Mouse (Mus musculus) kidney, adult 11 months (tissue): ENCODE data around the gene Etv5.

Experiments used
- DNase-seq: peaks from one replicate; pipeline ENCODE4 v3.0.0; 2022

Etv5 gene

DNA sequence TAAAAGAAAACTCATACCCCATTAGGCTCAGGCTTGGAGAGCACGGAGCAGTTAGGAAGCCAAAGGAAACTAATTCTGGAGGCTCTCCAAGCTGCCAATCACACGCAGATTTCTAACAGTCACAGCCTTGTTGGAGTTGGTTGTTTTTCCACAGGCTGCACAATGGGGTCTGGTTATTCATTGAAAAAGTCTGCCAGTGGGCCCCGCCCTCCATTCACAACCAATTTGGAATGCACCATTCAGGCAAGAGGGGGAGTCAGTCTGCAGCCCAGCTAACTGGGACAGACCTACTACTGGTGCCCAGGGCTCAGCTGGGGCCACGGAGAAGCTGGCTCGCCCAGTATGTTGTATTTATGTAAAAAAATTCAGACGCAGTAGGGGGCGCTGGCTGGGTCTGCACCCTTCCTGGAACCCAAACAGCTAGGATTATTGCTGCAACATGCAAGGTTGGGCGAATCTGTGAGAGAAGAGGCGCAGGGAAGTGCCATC lies 10.6 kb downstream of the Etv5 start:
- DNase-seq: peak; percentile 93

DNA sequence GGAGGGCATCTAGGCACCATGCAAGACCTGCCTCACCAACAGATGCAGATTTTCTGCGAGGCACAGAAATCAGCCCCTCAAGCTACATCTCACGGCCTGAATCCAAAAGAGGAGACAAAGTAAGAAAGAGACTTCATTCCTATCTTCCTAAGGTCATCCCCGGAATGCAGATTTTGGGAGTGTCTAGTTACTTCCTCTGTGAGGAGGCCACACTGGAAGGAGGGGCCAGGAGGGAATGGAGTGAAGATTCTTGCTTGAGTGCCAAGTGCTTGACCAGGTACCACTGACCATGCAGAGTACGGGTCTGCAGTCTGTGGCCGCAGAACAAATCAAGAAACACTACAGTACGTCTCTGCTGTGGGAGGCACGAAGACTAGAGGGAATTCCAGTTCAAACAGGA lies 12.7 kb downstream of the Etv5 start:
- DNase-seq: no peak

DNA sequence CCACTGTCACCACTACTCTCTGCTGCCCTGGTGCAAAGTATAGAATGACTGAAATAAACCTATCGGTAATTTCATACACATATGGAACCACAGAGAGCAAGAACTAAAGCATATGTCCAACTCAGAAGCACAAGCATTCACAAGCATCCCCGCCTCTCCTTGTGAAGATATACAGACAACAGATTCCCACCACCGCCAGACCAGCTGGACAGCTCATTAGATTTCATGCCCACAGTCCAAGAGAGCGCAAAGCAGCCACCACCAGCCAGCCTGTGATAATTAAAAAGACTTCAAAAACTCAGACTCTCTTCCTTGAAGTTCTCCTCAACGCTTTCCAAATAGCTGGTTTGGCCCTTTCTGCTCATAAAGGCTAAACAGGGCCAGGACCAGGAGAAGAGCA lies 17.3 kb downstream of the Etv5 start:
- no peak for DNase-seq

DNA sequence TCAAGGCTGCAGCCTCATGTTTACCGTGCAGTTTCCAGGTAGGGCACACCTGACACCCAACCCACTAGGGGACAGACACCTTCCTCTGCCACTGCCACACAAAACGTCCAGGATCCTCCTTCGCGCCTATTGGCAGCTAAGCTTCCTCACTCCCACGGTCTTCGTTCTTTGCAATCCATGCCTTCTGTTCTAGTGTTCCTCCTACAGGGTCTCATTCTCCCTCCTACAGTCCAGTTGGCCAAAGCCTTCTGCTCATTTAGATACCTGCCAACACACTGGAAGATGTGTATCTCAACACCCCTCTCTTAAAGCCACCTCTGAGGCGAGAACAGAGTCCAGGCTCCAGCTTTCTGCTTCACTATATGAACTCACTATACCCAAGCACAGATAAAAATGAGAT lies 21.6 kb downstream of the Etv5 start:
- no peak for DNase-seq

DNA sequence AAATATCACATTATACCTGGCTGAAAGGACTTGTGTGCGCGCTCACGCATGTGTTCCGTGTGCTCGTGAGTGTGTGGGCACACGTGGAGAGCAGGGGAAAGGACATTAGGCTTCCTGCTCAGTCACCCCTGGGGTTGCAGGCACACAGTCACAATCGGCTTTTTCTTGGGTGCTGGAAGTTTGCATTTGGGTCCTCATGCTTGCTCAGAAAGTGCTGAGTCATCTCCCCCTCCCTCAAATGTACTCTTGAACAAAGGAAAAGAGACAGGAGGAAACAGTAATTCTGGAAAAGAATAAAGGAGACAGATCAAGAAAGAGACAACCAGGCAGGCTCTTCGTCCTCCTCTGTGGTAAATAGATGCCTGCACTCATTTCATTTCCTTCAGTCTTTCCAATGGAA lies 22.5 kb downstream of the Etv5 start:
- DNase-seq: no peak

DNA sequence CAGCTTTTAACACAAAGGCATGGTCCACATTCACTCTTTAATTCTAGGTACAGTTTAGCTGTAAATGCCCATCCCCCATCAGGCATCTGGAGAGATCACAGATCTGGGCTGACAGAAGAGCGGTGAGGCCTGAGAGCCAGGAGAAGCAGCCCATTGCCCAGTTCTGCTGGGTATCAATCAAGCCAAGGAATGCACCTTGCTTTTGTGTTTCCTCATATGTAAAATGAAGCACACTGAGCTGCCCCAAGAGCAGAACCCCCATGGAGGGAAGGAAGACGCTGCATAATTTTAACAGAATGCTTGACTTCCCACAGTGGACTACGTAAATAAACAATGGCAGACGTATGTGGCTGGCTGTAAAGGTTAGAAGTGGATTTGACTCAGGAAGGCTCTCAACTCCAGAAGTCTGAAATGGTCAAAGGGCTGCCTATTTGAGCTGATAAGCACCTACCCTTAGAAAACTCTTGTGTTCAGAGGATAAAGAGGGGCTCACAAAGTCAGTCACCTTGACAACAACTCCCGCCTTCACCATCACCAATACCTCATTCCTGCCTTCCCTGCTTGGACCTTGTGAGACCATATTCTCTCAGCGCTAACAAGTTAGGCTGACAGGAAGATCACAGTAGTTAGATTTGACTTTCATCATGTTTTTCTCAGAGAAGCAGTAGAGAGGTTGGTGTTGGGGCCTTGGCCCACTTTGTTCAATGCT lies 23.2 kb downstream of the Etv5 start:
- DNase-seq: no peak

DNA sequence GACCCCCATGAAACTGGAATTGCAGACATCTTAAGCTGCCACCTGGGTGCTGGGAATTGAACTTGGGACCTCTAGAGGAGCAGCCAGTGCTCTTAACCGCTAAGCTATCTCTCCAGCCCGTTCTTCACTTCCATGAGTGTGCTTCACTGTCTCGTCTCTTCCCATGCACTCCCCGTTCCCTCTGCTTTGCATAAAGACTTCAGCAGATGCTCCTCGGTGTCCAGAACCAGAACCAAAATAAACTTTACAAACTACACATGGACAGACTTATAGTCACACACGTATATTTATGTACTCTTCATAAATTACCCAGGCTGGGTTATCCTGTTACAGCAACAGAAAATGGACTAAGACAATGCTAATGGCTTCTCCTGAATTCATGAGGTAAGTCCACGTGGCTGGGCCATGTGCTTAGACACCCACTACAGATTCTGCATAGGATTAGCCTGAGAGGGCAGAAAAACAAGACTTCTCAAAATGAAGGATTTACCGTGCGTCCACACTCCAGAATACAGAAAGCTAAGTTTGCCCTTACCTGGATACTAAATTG lies 25.2 kb downstream of the Etv5 start:
- no peak for DNase-seq

DNA sequence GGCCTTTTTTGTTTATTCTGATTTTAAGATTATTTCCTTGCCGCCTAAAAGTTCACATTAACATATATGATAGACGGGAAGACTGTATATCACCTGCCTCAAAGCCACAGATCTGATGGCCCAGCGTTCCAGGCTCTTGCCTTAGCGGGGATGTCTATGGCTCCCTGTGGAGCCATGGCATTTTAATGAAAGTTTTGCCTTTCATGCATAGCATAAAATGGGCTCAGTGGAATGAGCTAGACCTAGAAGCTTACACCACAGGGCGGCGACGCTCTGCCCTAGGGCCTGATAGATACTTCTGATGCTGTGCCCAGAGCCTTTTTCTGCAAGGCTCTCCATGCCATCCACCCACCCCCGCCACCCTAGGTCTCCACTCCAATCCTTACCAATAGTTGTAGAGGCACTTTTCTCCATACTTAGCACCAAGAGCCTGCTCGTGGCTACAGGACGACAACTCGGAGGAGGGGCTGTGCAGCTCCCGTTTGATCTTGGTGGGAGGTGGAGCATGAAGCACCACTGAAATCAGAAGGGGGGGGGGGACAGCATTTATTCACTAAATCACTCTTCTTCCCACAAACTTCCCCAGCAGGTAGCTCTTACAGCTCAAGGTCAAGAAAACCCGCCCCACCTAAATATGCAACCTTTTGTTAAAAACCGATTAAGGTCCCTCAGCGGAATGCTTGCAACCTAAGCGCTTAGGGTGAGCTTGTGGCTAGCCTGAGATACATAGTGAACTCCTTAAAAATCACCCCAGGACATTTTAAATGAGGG lies 26.9 kb downstream of the Etv5 start:
- DNase-seq: no peak

DNA sequence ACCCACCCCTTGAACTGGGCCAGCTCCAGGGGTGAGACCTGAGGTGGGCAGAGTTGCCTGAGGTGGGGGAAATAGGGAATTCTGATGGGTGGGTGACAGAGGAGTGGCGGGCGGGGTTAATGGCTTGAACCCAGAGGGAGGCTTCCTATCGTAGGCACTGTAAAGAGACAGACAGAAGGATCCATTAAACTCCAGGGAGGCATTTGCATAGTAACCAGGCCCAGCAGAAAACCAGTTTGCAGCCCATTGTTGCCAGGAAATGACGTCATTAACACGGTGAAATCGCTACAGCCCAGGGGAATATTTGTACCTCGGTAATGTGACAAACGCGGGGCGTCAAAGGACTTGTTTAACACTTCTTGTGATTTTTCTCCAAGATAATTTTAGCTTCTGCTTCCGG lies 27.8 kb downstream of the Etv5 start:
- DNase-seq: no peak

DNA sequence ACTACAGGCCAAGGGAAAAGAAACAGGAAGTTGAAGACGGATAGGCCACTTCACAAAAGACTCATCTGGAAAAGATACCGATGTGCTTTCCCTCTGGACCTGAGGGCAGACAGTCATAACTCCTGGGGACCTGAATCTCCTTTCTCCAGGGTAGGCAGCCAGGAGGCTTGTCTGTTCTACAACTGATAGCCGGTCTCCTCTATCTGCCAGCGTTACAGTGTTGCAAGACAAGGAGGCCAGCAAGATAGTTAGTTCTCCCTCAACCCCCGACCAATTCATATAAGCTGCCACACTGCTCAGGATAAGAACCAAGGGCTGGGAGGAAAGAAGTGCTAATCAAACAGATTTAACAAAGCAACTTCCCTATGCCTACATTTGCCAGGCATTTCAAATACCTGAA lies 29.5 kb downstream of the Etv5 start:
- DNase-seq: no peak

DNA sequence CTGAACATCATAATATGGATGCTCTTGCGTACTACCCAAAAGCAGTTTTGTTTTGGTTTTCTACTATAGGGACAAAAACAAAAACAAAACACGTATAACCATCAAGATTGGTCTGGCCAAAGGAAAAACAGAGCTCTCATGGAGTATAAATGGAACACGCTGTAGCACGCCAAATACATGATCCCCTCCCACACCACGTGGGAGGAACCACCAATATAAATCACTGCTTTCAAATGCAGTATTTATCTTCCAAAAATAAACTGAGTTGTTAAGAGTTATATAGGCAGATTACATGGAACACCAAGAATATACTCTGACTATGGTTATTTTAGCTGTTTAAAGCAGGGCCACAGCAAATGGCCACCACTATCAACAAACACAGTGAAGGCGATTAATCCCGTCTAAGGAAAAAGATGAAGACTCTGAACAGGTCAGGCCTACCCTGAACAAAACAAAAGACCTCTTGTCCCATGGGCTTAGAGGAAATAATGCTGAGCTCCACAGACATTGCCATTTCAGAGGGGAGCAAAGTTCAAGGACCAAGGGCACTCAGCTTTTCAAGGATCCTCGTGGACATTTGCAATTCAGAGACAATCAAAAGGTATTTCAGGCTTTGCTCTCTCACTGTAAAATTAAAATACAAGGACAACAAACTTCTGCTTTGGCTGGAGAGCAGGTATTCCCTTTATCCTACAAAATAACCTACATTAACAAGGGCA lies 30.7 kb downstream of the Etv5 start:
- peak; percentile 28 for DNase-seq

DNA sequence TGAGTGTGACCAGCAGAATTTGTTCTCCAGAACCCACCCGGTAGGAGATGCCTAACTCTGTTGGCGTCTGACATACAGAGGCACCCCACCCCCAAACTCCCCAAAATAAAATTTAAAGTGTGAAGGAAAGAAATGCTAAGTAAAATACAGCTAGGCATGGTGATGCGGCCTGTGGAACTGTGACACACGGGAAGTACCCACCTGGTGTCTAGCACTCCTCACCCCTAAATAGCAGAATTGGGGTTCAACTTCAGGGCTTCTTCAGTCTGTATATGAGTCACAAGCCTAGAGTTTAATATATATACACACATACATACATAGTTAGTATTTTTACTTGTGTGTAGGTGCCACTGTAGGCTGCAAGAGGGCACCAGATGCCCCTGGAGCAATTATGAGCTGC lies 32.8 kb downstream of the Etv5 start:
- DNase-seq: no peak

DNA sequence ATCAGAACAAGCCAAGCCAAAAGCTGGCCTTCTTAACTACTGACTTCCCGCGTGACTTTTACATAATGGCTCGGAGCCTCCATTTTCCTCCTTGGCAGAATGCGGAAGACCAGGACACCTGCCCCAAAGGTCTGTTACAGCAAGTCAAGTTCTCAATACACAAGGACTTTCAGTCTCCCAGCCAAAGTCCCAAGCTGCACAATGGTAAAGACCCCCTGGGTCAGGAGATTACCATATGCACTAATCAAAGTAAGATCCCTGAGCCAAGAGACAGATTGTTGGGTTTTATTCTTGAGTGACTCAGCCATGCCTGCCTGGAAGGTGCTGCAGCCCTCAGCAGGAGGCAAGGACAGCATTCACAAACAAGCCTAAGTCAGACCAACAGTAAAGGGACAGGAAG lies 33.5 kb downstream of the Etv5 start:
- DNase-seq: no peak

DNA sequence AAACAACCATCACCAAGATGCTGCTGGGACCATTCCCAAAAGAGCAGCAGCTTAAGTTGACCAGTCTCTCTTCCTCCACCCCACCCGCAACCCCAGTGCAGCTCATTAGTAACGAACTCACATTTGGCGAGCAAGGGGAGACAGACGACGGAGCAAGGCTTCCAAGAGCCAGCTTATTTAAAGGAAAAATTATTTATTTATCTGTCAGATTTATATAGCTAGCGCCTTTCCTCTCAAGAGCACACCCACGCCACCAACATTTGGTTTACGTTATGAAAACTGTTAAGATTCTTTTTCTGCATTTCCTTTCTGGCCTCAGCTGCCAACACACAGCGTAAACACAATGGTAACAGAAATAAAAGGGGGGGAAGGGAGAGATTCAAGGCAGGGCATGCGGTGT lies 34.0 kb downstream of the Etv5 start:
- DNase-seq: no peak

DNA sequence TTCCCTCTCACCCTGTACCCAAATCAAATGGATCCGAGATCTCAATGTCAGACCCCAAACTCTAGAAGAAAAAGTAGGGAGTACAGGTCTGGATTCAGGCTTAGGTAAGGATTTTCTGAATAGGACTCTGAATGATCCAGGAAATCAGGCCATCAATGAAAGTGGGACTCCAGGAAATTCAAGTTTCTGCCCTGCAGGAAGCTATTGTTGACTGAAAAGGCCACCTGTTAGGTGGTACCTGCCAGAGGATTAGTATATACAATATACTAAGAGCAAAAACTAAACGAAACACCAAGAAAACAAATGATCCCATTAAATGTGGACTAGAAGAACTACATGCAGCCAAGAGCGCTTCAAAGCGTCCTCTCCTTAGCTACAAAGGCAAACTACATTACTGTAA lies 35.8 kb downstream of the Etv5 start:
- DNase-seq: no peak

DNA sequence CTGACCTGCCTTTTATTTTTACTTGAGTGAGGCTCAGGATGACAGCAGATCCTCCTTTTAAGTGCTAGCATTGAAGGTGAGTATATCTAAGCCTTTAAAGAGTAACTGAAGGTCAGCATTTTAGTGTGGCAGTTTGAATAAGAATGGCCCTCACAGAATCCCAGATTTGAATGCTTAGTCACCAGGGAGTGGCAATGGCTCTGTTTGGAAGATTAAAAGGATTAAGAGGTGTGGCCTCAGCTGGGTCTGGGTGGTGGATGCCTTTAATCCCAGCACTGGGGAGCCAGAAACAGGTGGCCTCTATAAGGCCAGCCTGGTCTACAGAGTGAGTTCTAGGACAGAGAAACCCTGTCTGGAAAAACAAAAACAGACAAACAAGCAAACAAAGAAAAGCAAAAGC lies 36.9 kb downstream of the Etv5 start:
- no peak for DNase-seq

DNA sequence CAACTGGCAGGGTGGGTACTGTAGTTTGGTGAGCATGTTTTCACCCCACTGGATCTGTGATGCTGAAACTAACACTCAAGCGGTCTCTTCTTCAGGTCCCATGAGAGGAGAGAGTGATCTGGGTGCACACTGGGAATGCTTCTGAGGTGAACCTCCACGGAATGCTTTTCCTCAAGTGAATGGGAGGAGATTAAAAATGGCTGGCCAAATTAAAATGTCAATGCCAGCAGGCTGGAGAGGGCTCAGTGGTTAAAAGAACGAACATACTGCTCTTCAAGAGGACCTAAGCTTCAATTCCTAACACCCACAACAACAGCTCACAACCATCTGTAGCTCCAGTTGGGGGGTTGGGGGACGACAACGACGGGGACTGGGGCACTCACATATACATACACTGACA lies 39.3 kb downstream of the Etv5 start:
- DNase-seq: no peak

DNA sequence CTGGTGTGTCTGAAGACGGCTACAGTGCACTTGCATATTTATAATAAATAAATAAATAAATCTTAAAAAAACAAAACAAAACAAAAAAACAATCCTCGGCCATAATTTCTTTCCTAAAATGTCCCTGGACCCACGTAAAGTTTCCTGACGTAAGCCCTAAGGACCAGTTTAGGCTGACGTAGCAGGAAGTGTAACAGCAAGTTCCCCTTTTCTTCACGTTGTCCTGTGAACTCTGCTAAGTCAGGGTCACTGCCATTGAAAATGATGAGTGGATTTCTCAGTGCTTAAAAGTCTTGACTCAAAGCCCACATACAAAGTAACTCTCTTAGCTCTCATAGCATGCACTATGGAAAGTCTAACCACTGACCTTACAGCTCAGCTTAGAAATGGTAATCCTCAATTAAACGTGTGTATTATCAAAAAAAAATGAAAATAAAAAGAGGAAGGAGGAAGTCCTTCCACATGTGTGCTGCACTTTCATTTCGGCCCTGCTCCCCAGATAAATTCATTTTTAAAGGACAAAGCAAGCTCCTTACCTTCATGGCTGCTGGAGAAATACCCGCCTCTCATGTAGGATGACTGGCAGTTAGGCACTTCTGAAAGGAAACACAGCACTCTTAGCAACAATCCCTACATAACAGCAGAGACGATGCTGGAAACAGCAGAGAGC lies 40.6 kb downstream of the Etv5 start:
- no peak for DNase-seq

DNA sequence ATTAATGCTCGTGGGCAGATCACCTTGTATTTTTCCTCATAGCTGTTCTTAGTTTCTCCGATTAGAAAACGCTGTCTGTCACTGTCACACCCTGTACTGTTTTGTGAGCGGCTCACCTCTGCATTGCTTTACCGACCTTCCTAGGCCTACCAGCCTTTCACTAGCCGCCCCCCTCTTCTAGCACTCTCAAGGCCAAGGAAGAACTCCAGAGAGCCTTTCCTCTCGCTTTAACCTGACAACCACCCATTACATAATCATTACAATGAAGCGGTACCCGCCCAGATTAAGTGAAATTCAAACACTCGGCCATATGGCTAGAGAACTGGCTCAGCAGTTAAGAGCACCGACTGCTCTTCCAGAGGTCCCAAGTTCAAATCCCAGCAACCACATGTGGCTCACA lies 41.2 kb downstream of the Etv5 start:
- no peak for DNase-seq

DNA sequence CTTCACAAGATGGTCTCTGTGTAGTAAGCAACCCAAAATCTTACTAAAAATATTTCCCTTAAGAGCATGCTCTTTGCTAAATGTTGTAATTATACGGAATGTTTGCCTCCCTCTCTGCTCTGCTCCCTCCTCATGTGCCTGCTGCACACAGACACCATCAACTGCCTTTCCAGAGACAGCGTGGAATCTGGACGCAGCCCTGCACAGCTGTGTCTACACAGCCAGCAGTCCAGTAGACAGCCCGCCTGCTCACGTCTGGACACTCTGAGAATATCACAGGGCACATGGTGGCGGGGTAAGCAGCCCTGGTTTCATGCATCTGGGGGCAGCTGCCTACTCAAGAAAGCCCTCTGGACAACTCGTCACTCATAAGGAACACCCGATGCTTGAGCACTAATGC lies 43.1 kb downstream of the Etv5 start:
- no peak for DNase-seq

DNA sequence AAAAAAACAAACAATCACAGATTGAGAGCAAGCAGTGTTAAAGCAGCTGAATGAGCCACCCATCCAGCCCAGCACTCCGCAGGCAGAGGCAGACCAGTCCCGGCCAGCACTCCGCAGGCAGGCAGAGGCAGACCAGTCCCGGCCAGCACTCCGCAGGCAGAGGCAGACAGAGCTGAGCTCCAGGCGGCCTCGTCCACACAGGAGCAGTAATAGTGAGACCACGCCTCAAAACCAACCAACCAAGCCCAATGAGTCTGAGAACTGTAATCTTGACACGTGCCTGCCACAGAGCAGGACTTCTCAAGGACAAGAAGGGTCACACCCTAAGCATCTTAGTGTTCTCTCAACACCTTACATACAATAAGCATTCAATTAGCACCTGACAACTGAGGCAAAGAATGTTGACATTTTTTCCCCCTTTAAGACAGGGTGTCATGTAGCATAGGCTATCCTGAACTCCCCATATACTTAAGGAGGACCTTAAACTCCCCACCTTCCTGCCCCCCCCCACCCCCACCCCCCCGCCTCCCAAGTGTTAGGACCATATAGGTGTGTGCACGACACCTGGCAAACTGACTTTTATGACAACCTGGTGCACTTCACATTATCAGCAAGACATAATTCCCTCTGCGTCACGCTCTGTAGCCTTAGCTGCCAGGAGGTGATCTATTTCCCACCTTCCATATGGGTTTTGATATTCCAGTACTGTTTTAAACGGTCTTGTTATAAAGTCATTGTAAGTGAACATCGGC lies 44.2 kb downstream of the Etv5 start:
- DNase-seq: peak; percentile 37

DNA sequence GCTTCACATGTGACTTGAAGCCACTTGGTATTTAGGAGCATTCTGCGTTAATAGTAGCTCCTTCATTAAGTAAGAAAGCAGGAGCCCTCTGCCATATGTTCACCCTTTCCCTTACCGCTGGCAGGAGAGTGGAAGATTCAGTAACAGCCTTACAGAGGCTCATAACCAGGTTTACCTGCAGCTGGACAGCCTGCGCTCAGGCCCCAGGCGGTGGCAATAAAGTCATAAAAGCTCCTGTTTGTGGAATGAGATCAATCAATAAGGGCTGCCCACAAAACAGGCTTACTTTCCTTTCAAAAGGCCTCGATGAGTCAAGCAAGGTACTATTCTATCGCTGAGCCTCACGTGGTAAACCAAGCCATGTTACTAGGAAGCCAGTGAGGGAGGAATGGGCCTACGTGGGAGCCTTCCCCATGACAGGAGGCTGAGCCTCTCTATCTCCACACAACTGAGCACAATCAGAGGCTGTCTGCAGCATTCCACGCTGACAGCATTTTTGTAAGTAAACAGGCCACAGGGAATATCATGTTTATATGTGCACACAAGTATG lies 49.1 kb downstream of the Etv5 start:
- DNase-seq: no peak
